Mouse (Mus musculus) central nervous system, embryonic 11.5 days (tissue): ENCODE data around the gene Vmn2r68. TPM values are rescaled to one million over a fixed set of nuclear protein-coding genes. Genes with fewer than 3 reads are reported as not detected.

Source experiments
- polyA plus RNA-seq: library from polyadenylated mRNA; depleted of rRNA; stranded (reverse); fragments of >200 nt; gene quantifications from 2 replicates; pipeline ENCODE4 v1.2.3, GENCODE M21; 2012; rRNA removed

Gene Vmn2r68
- polyA plus RNA-seq = not detected in 2 replicates

DNA sequence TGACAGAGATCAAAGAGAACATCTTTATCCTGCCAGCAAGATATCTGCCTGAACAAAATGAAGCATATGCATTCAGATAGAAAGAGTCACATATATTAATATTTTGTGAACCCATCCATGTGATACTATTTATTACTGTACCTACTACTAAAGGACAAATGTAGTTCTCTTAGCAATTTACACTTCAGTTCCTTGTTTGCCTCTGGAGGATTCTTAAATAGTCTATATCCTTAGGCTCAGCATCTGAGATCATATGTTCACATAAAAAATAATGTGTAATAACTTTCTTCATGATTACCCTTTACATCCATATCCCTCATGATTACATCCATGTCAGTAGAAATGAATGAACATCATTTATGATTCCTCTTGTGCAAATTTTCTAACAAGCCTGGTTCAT lies at the start of gene Vmn2r68:
Gene Vmn2r68 (minus strand): TSS at position 101 of the 400 bp plus-strand sequence.

Other genes with a start within 250 kb of the Vmn2r68 start
- gene Vmn2r66, start 225.5 kb downstream of the Vmn2r68 start, polyA plus RNA-seq = not detected in 2 replicates
- gene Vmn2r67, start 81.8 kb downstream of the Vmn2r68 start, polyA plus RNA-seq = not detected in 2 replicates
- not detected in 2 replicates for gene Vmn2r69, start 178.1 kb upstream of the Vmn2r68 start, polyA plus RNA-seq